In genomic region chr2:127247592-127248333, GRCm38 (mm10) we compare ENCODE assay signal across 8 mouse cellular contexts. TPM values are rescaled to one million over a fixed set of nuclear protein-coding genes. Genes with fewer than 3 reads are reported as not detected.
DNase-seq lines count a peak whose midpoint lies in the region; ATAC-seq lines count a peak whose summit lies in the region.

Gene Ciao1, minus strand, starts transcription at chr2:127247816.
Gene Tmem127, plus strand, starts transcription at chr2:127247908.

- peak within 1 kb of the TSS; percentile 82 for H3K4me3 ChIP-seq in forebrain, embryonic 14.5 days (ENCODE audit: low read depth, low read length)
- peak within 1 kb of the TSS; percentile 86 for H3K4me3 ChIP-seq in neural tube, embryonic 15.5 days (replicated peaks)

- peak; percentile 99 for ATAC-seq in forebrain, embryonic 14.5 days
- peak; percentile 98 for ATAC-seq in neural tube, embryonic 15.5 days (ENCODE audit: low FRiP score)

- no peaks in the 10 kb centered on the region for H3K27me3 ChIP-seq in forebrain, embryonic 14.5 days (replicated peaks; ENCODE audit: control insufficient read depth, insufficient read depth, low read length)
- no peaks in the 10 kb centered on the region for H3K27me3 ChIP-seq in neural tube, embryonic 15.5 days (replicated peaks)

- H3K36me3 ChIP-seq in forebrain, embryonic 14.5 days (ENCODE audit: control insufficient read depth, insufficient read depth, low read length) = peaks cover 34% of the 10 kb centered on the region
- peaks cover 31% of the 10 kb centered on the region for H3K36me3 ChIP-seq in neural tube, embryonic 15.5 days

- no peaks in the 10 kb centered on the region for H3K9me3 ChIP-seq in forebrain, embryonic 14.5 days (replicated peaks; ENCODE audit: control insufficient read depth, low read length)
- no peaks in the 10 kb centered on the region for H3K9me3 ChIP-seq in neural tube, embryonic 15.5 days (replicated peaks)

- intact Hi-C loops in heart, postnatal 14 days (cut with DNase I) = loop anchor here (1.0 to 2.0 kb wide), 2 partner anchors 23 to 93 kb away; partner anchors contain the start of gene Stard7

- peak within 1 kb of the TSS; percentile 73 for H3K27ac ChIP-seq in forebrain, embryonic 14.5 days (ENCODE audit: low read depth, low read length)
- peak within 1 kb of the TSS; percentile 87 for H3K27ac ChIP-seq in neural tube, embryonic 15.5 days (replicated peaks)

- peak within 1 kb of the TSS; percentile 90 for H3K9ac ChIP-seq in forebrain, embryonic 14.5 days (ENCODE audit: low read length)
- peak within 1 kb of the TSS; percentile 93 for H3K9ac ChIP-seq in neural tube, embryonic 15.5 days (replicated peaks)

- H3K4me2 ChIP-seq in forebrain, embryonic 14.5 days (ENCODE audit: low read length) = peak within 1 kb of the TSS; percentile 95
- peak within 1 kb of the TSS; percentile 95 for H3K4me2 ChIP-seq in neural tube, embryonic 15.5 days

- WGBS in forebrain, embryonic 14.5 days = under 1% methylated on average over 49 of the region's 53 CpGs
- WGBS in neural tube, embryonic 15.5 days = under 1% methylated on average over 53 of the region's 53 CpGs

- peaks cover 13% of the 10 kb centered on the region for H3K4me1 ChIP-seq in forebrain, embryonic 14.5 days (ENCODE audit: control insufficient read depth, insufficient read depth, low read length)
- H3K4me1 ChIP-seq in neural tube, embryonic 15.5 days = peaks cover 38% of the 10 kb centered on the region

- peak; percentile 99 for DNase-seq in ES-CJ7 (ENCODE audit: low read depth, low spot score)
- peak; percentile 96 for DNase-seq in cerebellum, adult 11 months
- peak; percentile 99 for DNase-seq in forebrain, embryonic 14.5 days (ENCODE audit: low spot score)
- DNase-seq in heart, postnatal 14 days = peak; percentile 98
- DNase-seq in layer of hippocampus, adult 11-12 months (ENCODE audit: low spot score) = peak; percentile 99
- DNase-seq in lung, adult 18-20 months = peak; percentile 98 to 99
- DNase-seq in testis, postnatal 14 days (ENCODE audit: low spot score) = peak; percentile 99

RNA-seq across cellular contexts. Expression of gene Ciao1, which starts in this region (rescaled TPM):
- 64.3 and 67.7 TPM in 2 replicates for polyA plus RNA-seq in forebrain, embryonic 14.5 days (2014; fragmentation: Nextera tagmentation; extraction: Ambion mirVana)
- 10 to 100 TPM; 57.2 to 59.4 TPM for total RNA-seq in heart, postnatal 14 days (2021)
- 64.6 and 68.5 TPM in 2 replicates for polyA plus RNA-seq in neural tube, embryonic 15.5 days (2015; fragmentation: Nextera tagmentation; extraction: Ambion mirVana)

RNA-seq across cellular contexts. Expression of gene Tmem127, which starts in this region (rescaled TPM):
- polyA plus RNA-seq in forebrain, embryonic 14.5 days (2014; fragmentation: Nextera tagmentation; extraction: Ambion mirVana) = 24.4 and 27.8 TPM in 2 replicates
- 10 to 100 TPM; 29.0 to 31.9 TPM for total RNA-seq in heart, postnatal 14 days (2021)
- polyA plus RNA-seq in neural tube, embryonic 15.5 days (2015; fragmentation: Nextera tagmentation; extraction: Ambion mirVana) = 53.8 and 55.6 TPM in 2 replicates

Comparison
In these comparisons a context has a peak if more than half of its experiments do, and no peak if none do; other contexts are left out.
1. Peak in every context shown above with its lines: DNase-seq, ATAC-seq, H3K4me3 ChIP-seq and H3K27ac ChIP-seq.